Mouse (Mus musculus) heart, embryonic 12.5 days (tissue): ENCODE data around the gene Wdr82. TPM values are rescaled to one million over a fixed set of nuclear protein-coding genes. Genes with fewer than 3 reads are reported as not detected.

Source experiments
- ATAC-seq: fragments of 200-750 bp; cut with Nextera tagmentation; 2 replicates; pipeline ENCODE4 v1.8.0; 2017; ENCODE audit warnings: moderate TSS enrichment, moderate library complexity; ENCODE audit not compliant: insufficient number of reproducible peaks, low FRiP score
- H3K27ac ChIP-seq: fragments of 300-500 bp; sonication (generic); 2 replicates; pipeline ENCODE4 v1.5.1; 2016; ENCODE audit warnings: mild to moderate bottlenecking, moderate library complexity; ENCODE audit not compliant: poor library complexity, severe bottlenecking
- H3K27me3 ChIP-seq: fragments of 300-500 bp; sonication (generic); replicated peaks from 2 replicates; pipeline ENCODE4 v1.6.1; 2016; ENCODE audit warnings: mild to moderate bottlenecking, moderate library complexity
- H3K36me3 ChIP-seq: fragments of 300-500 bp; sonication (generic); 2 replicates; pipeline ENCODE4 v1.6.1; 2016; ENCODE audit warnings: mild to moderate bottlenecking, moderate library complexity
- H3K4me1 ChIP-seq: fragments of 300-500 bp; sonication (generic); replicated peaks from 2 replicates; pipeline ENCODE4 v1.6.1; 2016; ENCODE audit warnings: mild to moderate bottlenecking
- H3K4me2 ChIP-seq: fragments of 300-500 bp; sonication (generic); 2 replicates; pipeline ENCODE4 v1.6.1; 2016; ENCODE audit warnings: mild to moderate bottlenecking, moderate library complexity
- H3K4me3 ChIP-seq: fragments of 300-500 bp; sonication (generic); 2 replicates; pipeline ENCODE4 v1.5.1; 2016; ENCODE audit warnings: mild to moderate bottlenecking
- H3K9ac ChIP-seq: fragments of 300-500 bp; sonication (generic); 2 replicates; pipeline ENCODE4 v1.6.1; 2016; ENCODE audit warnings: mild to moderate bottlenecking, moderate library complexity
- H3K9me3 ChIP-seq: fragments of 300-500 bp; sonication (generic); replicated peaks from 2 replicates; pipeline ENCODE4 v1.6.1; 2016; ENCODE audit warnings: mild to moderate bottlenecking, moderate library complexity
- WGBS: fragments of 180-500 bp; shearing (Covaris S2); methylation state at CpG from one replicate; pipeline ENCODE4 v1.1.7; 2016; 5-methylcytosine and 5-hydroxymethylcytosine counted together
- polyA plus RNA-seq: library from polyadenylated mRNA; unstranded; fragments of >200 nt; fragmentation: Nextera tagmentation; extraction: Ambion mirVana; gene quantifications from 2 replicates; pipeline ENCODE4 v1.2.1, GENCODE M21; 2016

Wdr82 gene
- polyA plus RNA-seq, 1 experiment from 2014 or later: 23.6 TPM

- Histone ChIP-seq H3K9ac (peak overlapping the region; percentile 59; the same call in 1 of the 2 replicates), H3K27ac (peak overlapping the region; percentile 6; the same call in 1 of the 2 replicates), H3K4me3 (peak overlapping the region; percentile 30), H3K4me1 (peaks cover 26% of the 10 kb centered on the region), H3K36me3 (peaks cover 58% of the 10 kb centered on the region), H3K4me2 (peak overlapping the region; percentile 68), H3K9me3 (no peaks in the 10 kb centered on the region), H3K27me3 (no peaks in the 10 kb centered on the region)
- ATAC-seq: no peak
- 53% methylated on average over 9 of the region's 9 CpGs for WGBS
Observed at GRCm38 (mm10) chr9:106210853-106211609, 40.3 kb downstream of the Wdr82 start.

DNA sequence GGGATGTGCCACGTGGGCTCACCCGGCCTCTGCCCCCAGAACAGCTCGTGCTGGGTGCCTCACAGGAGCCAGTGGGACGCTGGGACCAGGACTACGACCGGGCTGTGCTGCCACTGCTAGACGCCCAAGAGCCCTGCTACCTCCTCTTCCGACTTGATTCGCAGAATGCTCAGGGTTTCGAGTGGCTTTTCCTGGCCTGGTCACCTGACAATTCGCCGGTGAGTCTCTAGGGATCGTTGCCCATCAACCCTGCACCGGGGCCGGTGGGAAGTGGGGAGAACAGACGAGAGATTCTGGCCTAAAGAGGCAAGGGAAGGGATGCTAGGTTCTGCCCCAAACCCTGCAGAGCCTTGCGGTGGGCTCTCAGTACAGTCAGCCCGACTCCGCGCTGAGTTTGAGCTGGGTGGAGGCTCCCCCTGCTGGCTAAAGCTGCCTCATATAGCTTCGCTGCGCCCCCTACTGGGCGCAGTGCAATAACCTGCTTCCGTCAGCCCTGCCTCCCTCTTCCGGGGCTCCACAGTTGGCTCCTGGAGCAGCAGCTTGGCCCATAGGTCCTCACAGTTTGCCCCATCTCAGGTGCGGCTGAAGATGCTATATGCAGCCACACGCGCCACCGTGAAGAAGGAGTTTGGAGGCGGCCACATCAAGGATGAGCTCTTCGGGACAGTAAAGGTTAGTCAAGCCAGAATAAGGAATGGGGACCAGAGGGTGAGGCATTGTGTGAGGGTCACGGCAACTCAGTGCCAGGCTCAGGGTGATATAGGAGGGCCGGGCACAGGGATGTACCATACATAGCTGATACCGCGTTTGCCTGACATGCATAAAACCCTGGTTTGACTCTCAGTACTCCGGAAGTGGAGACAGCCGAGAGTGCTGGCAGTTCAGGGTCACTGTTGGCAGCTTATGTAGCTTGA lies 41.2 kb downstream of the Wdr82 start:
- Histone ChIP-seq H3K27me3 (no peaks in the 10 kb centered on the region), H3K4me1 (peaks cover 17% of the 10 kb centered on the region), H3K4me2 (peak overlapping the region; percentile 68), H3K9me3 (no peaks in the 10 kb centered on the region), H3K9ac (peak overlapping the region; percentile 59), H3K4me3 (peak overlapping the region; percentile 30), H3K36me3 (peaks cover 57% of the 10 kb centered on the region), H3K27ac (peak overlapping the region; percentile 6; the same call in 1 of the 2 replicates)
- ATAC-seq: peak; percentile 76
- 23% methylated on average over 37 of the region's 37 CpGs for WGBS

DNA sequence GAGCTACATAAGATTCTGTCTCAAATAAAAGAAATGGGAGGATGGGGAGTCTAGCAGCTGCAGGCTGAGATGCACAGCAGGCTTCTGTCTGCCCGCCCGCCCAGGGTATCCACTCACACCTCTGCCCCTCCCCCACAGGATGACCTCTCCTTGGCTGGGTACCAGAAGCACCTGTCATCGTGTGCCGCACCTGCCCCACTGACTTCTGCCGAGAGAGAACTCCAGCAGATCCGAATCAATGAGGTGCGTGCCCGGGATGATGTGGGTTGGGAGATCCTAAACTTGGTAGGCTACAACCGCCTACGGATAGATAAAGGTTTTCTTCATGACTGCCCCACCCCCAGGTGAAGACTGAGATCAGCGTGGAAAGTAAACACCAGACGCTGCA lies 41.9 kb downstream of the Wdr82 start:
- H3K4me3 ChIP-seq: no peak overlapping the region
- no peaks in the 10 kb centered on the region for H3K9me3 ChIP-seq
- peaks cover 50% of the 10 kb centered on the region for H3K36me3 ChIP-seq
- peaks cover 12% of the 10 kb centered on the region for H3K4me1 ChIP-seq
- ATAC-seq: no peak
- H3K27me3 ChIP-seq: no peaks in the 10 kb centered on the region
- H3K27ac ChIP-seq: no peak overlapping the region
- H3K4me2 ChIP-seq: no peak overlapping the region
- no peak overlapping the region for H3K9ac ChIP-seq
- WGBS: 74% methylated on average over 12 of the region's 12 CpGs

DNA sequence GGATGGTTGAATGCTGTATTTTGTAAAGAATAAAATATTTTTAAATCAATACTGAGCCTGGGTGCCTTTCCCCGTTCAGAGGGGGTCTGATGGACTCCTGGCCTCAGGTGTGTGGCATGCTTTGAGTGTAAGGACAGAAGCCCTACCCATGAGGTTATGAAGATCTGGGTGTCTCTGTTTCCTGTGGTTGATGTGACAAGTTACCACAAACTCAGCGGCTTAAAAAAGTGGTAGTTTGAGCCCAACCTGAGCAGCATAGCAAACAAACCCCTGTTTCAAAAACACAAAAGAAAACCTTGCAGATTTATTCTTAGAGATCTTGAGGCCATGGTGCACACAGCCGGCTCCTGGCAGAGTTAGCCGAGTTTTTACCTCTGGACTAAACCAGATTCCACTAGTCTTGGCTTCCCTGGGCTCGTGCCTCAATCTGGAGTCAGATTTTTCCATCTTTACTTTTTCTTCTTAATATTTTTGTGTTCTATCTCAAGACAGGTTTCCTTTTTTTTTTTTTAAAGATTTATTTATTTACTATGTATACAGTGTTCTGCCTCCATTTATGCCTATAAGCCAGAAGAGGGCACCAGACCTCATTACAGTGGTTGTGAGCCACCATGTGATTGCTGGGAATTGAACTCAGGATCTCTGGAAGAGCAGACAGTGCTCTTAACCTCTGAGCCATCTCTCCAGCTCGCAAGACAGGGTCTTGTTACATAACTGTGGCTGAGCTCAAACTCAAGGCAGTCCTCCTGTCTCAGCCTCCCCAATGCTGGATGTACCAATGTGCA lies 44.8 kb downstream of the Wdr82 start:
- H3K9me3 ChIP-seq: no peaks in the 10 kb centered on the region
- no peaks in the 10 kb centered on the region for H3K27me3 ChIP-seq
- ATAC-seq: no peak
- H3K36me3 ChIP-seq: peaks cover 35% of the 10 kb centered on the region
- no peak overlapping the region for H3K4me3 ChIP-seq
- H3K27ac ChIP-seq: no peak overlapping the region
- no peak overlapping the region for H3K9ac ChIP-seq
- no peak overlapping the region for H3K4me2 ChIP-seq
- H3K4me1 ChIP-seq: peaks cover 12% of the 10 kb centered on the region
- WGBS: 76% methylated on average over 6 of the region's 6 CpGs

- no peak overlapping the region for H3K4me3 ChIP-seq
- peaks cover 35% of the 10 kb centered on the region for H3K36me3 ChIP-seq
- no peak overlapping the region for H3K27ac ChIP-seq
- H3K9me3 ChIP-seq: no peaks in the 10 kb centered on the region
- no peak for ATAC-seq
- WGBS: 87% methylated on average over 7 of the region's 7 CpGs
- H3K4me1 ChIP-seq: peaks cover 5% of the 10 kb centered on the region; the same call in 1 of the 2 replicates
- H3K27me3 ChIP-seq: no peaks in the 10 kb centered on the region
- no peak overlapping the region for H3K9ac ChIP-seq
- no peak overlapping the region for H3K4me2 ChIP-seq
Observed at GRCm38 (mm10) chr9:106216971-106217370, 46.2 kb downstream of the Wdr82 start.

DNA sequence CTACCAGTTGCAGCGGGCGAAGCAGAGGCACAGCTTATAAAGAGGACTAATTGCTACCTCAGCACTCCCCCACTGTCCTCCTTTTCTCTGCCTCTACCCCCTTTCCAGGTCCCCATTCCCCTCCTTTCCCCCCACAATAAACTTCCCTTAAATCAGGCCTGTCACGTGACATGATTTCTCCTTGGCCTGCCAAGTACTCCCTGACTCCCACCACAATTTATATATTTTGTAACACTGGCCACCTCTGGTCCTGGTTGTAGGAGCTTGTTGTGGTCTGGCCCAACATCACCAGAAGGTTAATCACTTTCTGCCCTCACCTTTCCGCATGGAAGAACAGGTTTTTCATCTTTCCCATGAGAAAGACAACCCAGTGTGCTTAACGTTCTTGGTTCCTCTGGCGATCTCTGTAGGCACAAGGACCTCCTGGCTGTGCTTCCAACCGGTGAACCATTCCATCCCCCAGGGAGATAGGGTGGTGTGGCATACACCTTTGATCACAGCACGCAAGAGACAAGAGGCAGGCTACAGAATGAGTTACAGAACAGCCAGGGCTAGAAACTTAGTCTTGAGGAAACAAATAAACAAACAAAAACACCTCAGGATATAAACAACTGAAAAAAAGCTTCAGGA lies 50.3 kb downstream of the Wdr82 start:
- H3K4me1 ChIP-seq: peaks cover 5% of the 10 kb centered on the region; the same call in 1 of the 2 replicates
- H3K36me3 ChIP-seq: peaks cover under 1% of the 10 kb centered on the region; the same call in 1 of the 2 replicates
- H3K9me3 ChIP-seq: no peaks in the 10 kb centered on the region
- no peak overlapping the region for H3K27ac ChIP-seq
- ATAC-seq: no peak
- H3K4me3 ChIP-seq: no peak overlapping the region
- H3K27me3 ChIP-seq: peaks cover 24% of the 10 kb centered on the region
- H3K9ac ChIP-seq: no peak overlapping the region
- 72% methylated on average over 8 of the region's 8 CpGs for WGBS
- no peak overlapping the region for H3K4me2 ChIP-seq

DNA sequence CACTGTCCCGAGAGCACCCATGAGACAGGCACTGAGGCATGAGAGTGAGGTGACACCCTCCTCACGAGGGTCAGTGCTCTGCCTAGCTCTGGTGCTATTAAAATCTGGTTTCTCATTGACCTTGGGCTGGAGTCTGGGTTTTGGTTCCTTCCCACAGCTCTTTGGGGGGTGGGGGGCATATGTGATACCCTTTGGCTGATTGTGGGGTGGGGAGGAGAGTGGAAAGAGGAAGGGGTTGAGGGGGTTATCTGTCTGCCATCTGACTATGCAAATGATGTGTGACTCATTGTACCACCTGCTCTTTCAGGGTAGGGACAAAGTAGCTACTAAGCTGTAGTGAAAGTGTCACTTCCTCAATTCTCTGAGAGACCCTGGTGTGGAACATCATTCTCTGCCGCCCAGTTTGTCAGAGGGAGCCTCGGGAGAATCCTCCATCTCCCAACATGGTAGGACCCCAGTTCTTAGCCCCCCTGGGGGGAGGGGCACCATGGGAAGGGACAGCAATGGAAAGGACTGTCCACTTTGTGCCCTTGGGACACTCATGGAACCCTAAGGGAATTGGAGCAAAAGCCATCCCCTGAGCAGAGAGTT lies 51.6 kb downstream of the Wdr82 start, which contains the start of gene Tlr9:
Tlr9 (plus strand) TSS at position 338 of the 591 bp plus-strand sequence.
- no peak within 1 kb of the TSS for H3K9ac ChIP-seq
- H3K4me3 ChIP-seq: no peak within 1 kb of the TSS
- ATAC-seq: no peak
- no peaks in the 10 kb centered on the region for H3K9me3 ChIP-seq
- H3K4me2 ChIP-seq: no peak within 1 kb of the TSS
- H3K27ac ChIP-seq: no peak within 1 kb of the TSS
- WGBS: 59% methylated on average over 4 of the region's 4 CpGs
- H3K4me1 ChIP-seq: peaks cover 13% of the 10 kb centered on the region
- H3K27me3 ChIP-seq: peaks cover 24% of the 10 kb centered on the region
- H3K36me3 ChIP-seq: no peaks in the 10 kb centered on the region

DNA sequence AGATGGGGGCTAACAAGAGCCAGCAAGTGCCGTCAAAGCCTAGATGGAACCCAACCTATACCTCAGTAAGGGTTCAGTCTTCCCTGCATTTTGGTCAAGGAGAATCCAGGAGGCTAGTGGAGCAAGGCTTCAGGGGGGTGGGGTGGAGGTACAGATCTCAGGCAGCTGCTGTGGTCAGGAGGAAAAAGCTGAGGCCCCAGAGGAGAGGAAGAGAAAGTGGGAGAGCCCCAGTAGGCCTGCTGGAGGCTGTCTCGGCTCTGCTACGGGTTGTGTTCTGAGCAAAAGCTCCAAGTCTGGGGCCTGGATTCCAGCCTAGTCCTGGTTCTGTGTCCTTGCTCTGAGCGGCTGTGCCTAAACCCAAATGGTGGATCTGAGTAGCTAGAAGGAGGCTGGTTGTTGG lies 52.3 kb downstream of the Wdr82 start:
- WGBS: 73% methylated on average over 4 of the region's 4 CpGs
- Histone ChIP-seq H3K27me3 (peaks cover 24% of the 10 kb centered on the region), H3K4me2 (no peak overlapping the region), H3K9me3 (no peaks in the 10 kb centered on the region), H3K27ac (no peak overlapping the region), H3K9ac (no peak overlapping the region), H3K36me3 (no peaks in the 10 kb centered on the region), H3K4me1 (peaks cover 17% of the 10 kb centered on the region), H3K4me3 (no peak overlapping the region)
- no peak for ATAC-seq

GRCm38 (mm10) chr9:106225469-106226150 lies 54.9 kb downstream of the Wdr82 start:
- Histone ChIP-seq H3K27me3 (peaks cover 24% of the 10 kb centered on the region), H3K27ac (no peak overlapping the region), H3K36me3 (no peaks in the 10 kb centered on the region), H3K4me1 (peaks cover 22% of the 10 kb centered on the region), H3K4me2 (peak overlapping the region; percentile 84), H3K4me3 (peak overlapping the region; percentile 48), H3K9ac (peak overlapping the region; percentile 67), H3K9me3 (no peaks in the 10 kb centered on the region)
- WGBS: 55% methylated on average over 24 of the region's 24 CpGs
- ATAC-seq: no peak
